Mouse (Mus musculus) small intestine, adult 2 months (tissue): Measurements from ENCODE around the gene Prkaca. TPM values are rescaled to one million over a fixed set of nuclear protein-coding genes. Genes with fewer than 3 reads are reported as not detected.

Experiments
- H3K27ac ChIP-seq: fragments of 200-500 bp; 2 replicates; pipeline ENCODE4 v1.5.1; 2012; ENCODE audit warnings: low read depth, low read length, control low read depth, inconsistent platforms; ENCODE audit not compliant: insufficient read depth
- H3K27me3 ChIP-seq: fragments of 200-500 bp; 2 replicates; pipeline ENCODE4 v1.6.1; 2012; ENCODE audit warnings: mild to moderate bottlenecking, moderate library complexity, low read length, inconsistent platforms; ENCODE audit not compliant: control insufficient read depth, insufficient read depth
- H3K36me3 ChIP-seq: fragments of 200-500 bp; 2 replicates; pipeline ENCODE4 v1.6.1; 2012; ENCODE audit warnings: mild to moderate bottlenecking, low read length, control low read depth, inconsistent platforms; ENCODE audit not compliant: control insufficient read depth, insufficient read depth
- H3K4me1 ChIP-seq: fragments of 200-500 bp; 2 replicates; pipeline ENCODE4 v1.6.1; 2012; ENCODE audit warnings: low read length, inconsistent platforms, mixed read lengths; ENCODE audit not compliant: control insufficient read depth, insufficient read depth, insufficient read length
- H3K4me3 ChIP-seq: fragments of 200-500 bp; 2 replicates; pipeline ENCODE4 v1.5.1; 2012; ENCODE audit warnings: low read depth, mild to moderate bottlenecking, control low read depth, inconsistent platforms, low read length, moderate library complexity
- CTCF ChIP-seq: fragments of 200-500 bp; IDR thresholded peaks from 2 replicates; pipeline ENCODE4 v1.5.1; 2012; ENCODE audit warnings: low read depth, mild to moderate bottlenecking, control low read depth, inconsistent platforms, low read length, moderate library complexity, mixed read lengths; ENCODE audit not compliant: insufficient replicate concordance, insufficient read length; ENCODE audit errors: extremely low read depth
- POLR2A ChIP-seq: fragments of 200-500 bp; IDR thresholded peaks from 2 replicates; pipeline ENCODE4 v1.6.1; 2012; ENCODE audit warnings: low read depth, mild to moderate bottlenecking, control low read depth, inconsistent platforms, low read length, moderate library complexity
- WGBS: fragments of 180-500 bp; shearing (Covaris S2); methylation state at CpG from one replicate; pipeline ENCODE4 v1.1.7; 2018; 5-methylcytosine and 5-hydroxymethylcytosine counted together
- polyA plus RNA-seq: library from polyadenylated mRNA; depleted of rRNA; stranded (reverse); fragments of >200 nt; gene quantifications from 2 replicates; pipeline ENCODE4 v1.2.3, GENCODE M21; 2012; rRNA removed

The Prkaca gene
- polyA plus RNA-seq, 1 experiment = 43.8 TPM

GRCm38 (mm10) chr8:84032777-84033176 lies 60.0 kb downstream of the Prkaca start:
- WGBS = 63% methylated on average over 4 of the region's 4 CpGs
- Histone ChIP-seq H3K36me3 (no peaks in the 10 kb centered on the region), H3K4me1 (no peaks in the 10 kb centered on the region), H3K27me3 (no peaks in the 10 kb centered on the region), H3K4me3 (no peak overlapping the region), H3K27ac (no peak overlapping the region)
- TF ChIP-seq POLR2A = no peak
- no peak for TF ChIP-seq CTCF

GRCm38 (mm10) chr8:84038015-84038414 lies 65.2 kb downstream of the Prkaca start:
- Histone ChIP-seq H3K4me3 (no peak overlapping the region), H3K27ac (no peak overlapping the region), H3K27me3 (0 out of 2 replicates have a peak, but pooled peaks cover 4% of the 10 kb centered on the region), H3K36me3 (no peaks in the 10 kb centered on the region), H3K4me1 (peaks cover 3% of the 10 kb centered on the region)
- WGBS = 60% methylated on average over 5 of the region's 5 CpGs
- TF ChIP-seq CTCF (no peak), POLR2A (no peak)

- H3K27ac ChIP-seq = no peak overlapping the region
- H3K4me1 ChIP-seq = peaks cover 3% of the 10 kb centered on the region
- H3K36me3 ChIP-seq = no peaks in the 10 kb centered on the region
- TF ChIP-seq POLR2A (no peak), CTCF (peak; percentile 89; the same call in 1 of the 2 replicates)
- H3K27me3 ChIP-seq = peaks cover 10% of the 10 kb centered on the region; the same call in 1 of the 2 replicates
- 6% methylated on average over 5 of the region's 5 CpGs for WGBS
- H3K4me3 ChIP-seq = no peak overlapping the region
Measured at GRCm38 (mm10) chr8:84039050-84039449, 66.3 kb downstream of the Prkaca start.

- WGBS = 8% methylated on average over 40 of the region's 40 CpGs
- H3K36me3 ChIP-seq = no peaks in the 10 kb centered on the region
- peak within 1 kb of the TSS; percentile 38; the same call in 1 of the 2 replicates for H3K27ac ChIP-seq
- TF ChIP-seq CTCF (peak; percentile 65; the same call in 1 of the 2 replicates), POLR2A (no peak)
- peaks cover 17% of the 10 kb centered on the region; the same call in 1 of the 2 replicates for H3K27me3 ChIP-seq
- peak within 1 kb of the TSS; percentile 57 for H3K4me3 ChIP-seq
- H3K4me1 ChIP-seq = peaks cover 3% of the 10 kb centered on the region
Measured at GRCm38 (mm10) chr8:84042066-84042947, 69.5 kb downstream of the Prkaca start, which contains the start of gene Il27ra. Il27ra (minus strand) TSS chr8:84042589.

GRCm38 (mm10) chr8:84042948-84043342 lies 70.2 kb downstream of the Prkaca start:
- peaks cover 3% of the 10 kb centered on the region for H3K4me1 ChIP-seq
- peaks cover 17% of the 10 kb centered on the region; the same call in 1 of the 2 replicates for H3K27me3 ChIP-seq
- H3K27ac ChIP-seq = no peak overlapping the region
- TF ChIP-seq POLR2A (no peak), CTCF (no peak)
- peak overlapping the region; percentile 57 for H3K4me3 ChIP-seq
- no peaks in the 10 kb centered on the region for H3K36me3 ChIP-seq
- 61% methylated on average over 12 of the region's 12 CpGs for WGBS

- Histone ChIP-seq H3K36me3 (no peaks in the 10 kb centered on the region), H3K27ac (no peak overlapping the region), H3K27me3 (peaks cover 17% of the 10 kb centered on the region; the same call in 1 of the 2 replicates), H3K4me3 (no peak overlapping the region), H3K4me1 (peaks cover 3% of the 10 kb centered on the region)
- TF ChIP-seq CTCF (no peak; the same call in 1 of the 2 replicates), POLR2A (peak; percentile 10; the same call in 1 of the 2 replicates)
- 36% methylated on average over 7 of the region's 7 CpGs for WGBS
Measured at GRCm38 (mm10) chr8:84044103-84044502, 71.3 kb downstream of the Prkaca start.

- WGBS = 19% methylated on average over 9 of the region's 9 CpGs
- Histone ChIP-seq H3K27me3 (peaks cover 17% of the 10 kb centered on the region; the same call in 1 of the 2 replicates), H3K4me3 (no peak within 1 kb of the TSS), H3K27ac (no peak within 1 kb of the TSS), H3K36me3 (no peaks in the 10 kb centered on the region), H3K4me1 (peaks cover 3% of the 10 kb centered on the region)
- no peak for TF ChIP-seq POLR2A
- TF ChIP-seq CTCF = no peak
Measured at GRCm38 (mm10) chr8:84044900-84045299, 72.1 kb downstream of the Prkaca start, which contains the start of gene Rln3. Rln3 (minus strand) TSS chr8:84045000.

Other genes starting within 250 kb of the Prkaca start
- gene Adgre5, start 231.7 kb upstream of the Prkaca start, polyA plus RNA-seq = 23.7 and 43.2 TPM in 2 replicates
- 16.0 and 19.1 TPM in 2 replicates for gene Adgrl1, start 72.9 kb upstream of the Prkaca start, polyA plus RNA-seq
- 0.43 and 0.44 TPM in 2 replicates for gene Gm10644, start 17.8 kb upstream of the Prkaca start, polyA plus RNA-seq
- 7.8 and 22.1 TPM in 2 replicates for gene Asf1b, start 17.5 kb upstream of the Prkaca start, polyA plus RNA-seq
- gene Samd1, start 24.7 kb downstream of the Prkaca start, polyA plus RNA-seq = 17.1 and 35.1 TPM in 2 replicates
- 0.30 and 0.91 TPM in 2 replicates for gene 1700067K01Rik, start 28.5 kb downstream of the Prkaca start, polyA plus RNA-seq
- gene 2210011C24Rik, start 39.2 kb downstream of the Prkaca start, polyA plus RNA-seq = 9.1 and 13.5 TPM in 2 replicates
- 0.11 and 0.15 TPM in 2 replicates for gene Palm3, start 48.5 kb downstream of the Prkaca start, polyA plus RNA-seq
- 2.3 and 5.5 TPM in 2 replicates for gene Il27ra, start 69.6 kb downstream of the Prkaca start, polyA plus RNA-seq
- 0.96 and 0.99 TPM in 2 replicates for gene Rln3, start 72.0 kb downstream of the Prkaca start, polyA plus RNA-seq
- 0.48 TPM in 1 of 2 replicates, not detected in the other for gene Gm10643, start 92.1 kb downstream of the Prkaca start, polyA plus RNA-seq
- 23.2 and 42.2 TPM in 2 replicates for gene Rfx1, start 93.8 kb downstream of the Prkaca start, polyA plus RNA-seq
- 37.4 and 108 TPM in 2 replicates for gene Dcaf15, start 131.8 kb downstream of the Prkaca start, polyA plus RNA-seq
- 3.8 and 12.7 TPM in 2 replicates for gene Podnl1, start 153.0 kb downstream of the Prkaca start, polyA plus RNA-seq
- gene Cc2d1a, start 174.9 kb downstream of the Prkaca start, polyA plus RNA-seq = 21.0 and 50.8 TPM in 2 replicates
- gene 4930432K21Rik, start 175.0 kb downstream of the Prkaca start, polyA plus RNA-seq = 0.05 and 0.22 TPM in 2 replicates
- gene Nanos3, start 212.2 kb downstream of the Prkaca start, polyA plus RNA-seq = 0.22 and 0.62 TPM in 2 replicates